Mouse (Mus musculus) lung, adult 2 months (tissue): Measurements from ENCODE around the gene Ltc4s. TPM values are rescaled to one million over a fixed set of nuclear protein-coding genes. Genes with fewer than 3 reads are reported as not detected.
A peak's percentile ranks its signal among the peaks of the same experiment; 100 is the strongest.

Experiments
- DNase-seq: peaks from one replicate; pipeline ENCODE4 v3.0.0; 2022
- H3K4me1 ChIP-seq: fragments of 200-500 bp; 2 replicates; pipeline ENCODE4 v1.6.1; 2011; ENCODE audit warnings: low read length; ENCODE audit not compliant: control insufficient read depth, insufficient read depth
- H3K4me3 ChIP-seq: fragments of 200-500 bp; replicated peaks from 2 replicates; pipeline ENCODE3; 2011; ENCODE audit warnings: low read depth, mild to moderate bottlenecking, control low read depth, low read length; ENCODE audit errors: extremely low read depth
- CTCF ChIP-seq: fragments of 200-500 bp; IDR thresholded peaks from 2 replicates; pipeline ENCODE4 v1.5.1; 2011; ENCODE audit warnings: mild to moderate bottlenecking, low read length, control low read depth; ENCODE audit not compliant: insufficient read depth
- POLR2A ChIP-seq: fragments of 200-500 bp; IDR thresholded peaks from 2 replicates; pipeline ENCODE4 v1.6.1; 2011; ENCODE audit warnings: low read depth, mild to moderate bottlenecking, control low read depth, low read length, borderline replicate concordance; ENCODE audit errors: extremely low read depth
- WGBS: fragments of 180-500 bp; shearing (Covaris S2); methylation state at CpG from one replicate; pipeline ENCODE4 v1.1.7; 2018; 5-methylcytosine and 5-hydroxymethylcytosine counted together
- polyA plus RNA-seq: library from polyadenylated mRNA; depleted of rRNA; stranded (reverse); fragments of >200 nt; gene quantifications from 2 replicates; pipeline ENCODE4 v1.2.3, GENCODE M21; 2012

Gene Ltc4s
- polyA plus RNA-seq, 1 experiment, result 106 TPM

- WGBS, result 88% methylated on average over 1 of the region's 1 CpGs
- TF ChIP-seq CTCF (no peak), POLR2A (no peak)
- no peak for DNase-seq
- H3K4me1 ChIP-seq, result no peaks in the 10 kb centered on the region
- H3K4me3 ChIP-seq, result no peak overlapping the region
Observed at GRCm38 (mm10) chr11:50269885-50270284, 31.5 kb upstream of the Ltc4s start.

- TF ChIP-seq POLR2A (no peak), CTCF (peak; percentile 45)
- Histone ChIP-seq H3K4me3 (no peak overlapping the region), H3K4me1 (no peaks in the 10 kb centered on the region)
- WGBS, result 60% methylated on average over 2 of the region's 2 CpGs
- DNase-seq, result no peak
Observed at GRCm38 (mm10) chr11:50269163-50269562, 30.7 kb upstream of the Ltc4s start.

GRCm38 (mm10) chr11:50266997-50267396 is 28.6 kb upstream of the Ltc4s start:
- no peak for DNase-seq
- Histone ChIP-seq H3K4me1 (no peaks in the 10 kb centered on the region), H3K4me3 (no peak overlapping the region)
- WGBS, result 98% methylated on average over 3 of the region's 3 CpGs
- TF ChIP-seq POLR2A, result no peak
- no peak for TF ChIP-seq CTCF

- 64% methylated on average over 8 of the region's 8 CpGs for WGBS
- no peak for DNase-seq
Observed at GRCm38 (mm10) chr11:50265931-50266330, 27.5 kb upstream of the Ltc4s start.

GRCm38 (mm10) chr11:50263198-50263597 is 24.8 kb upstream of the Ltc4s start:
- Histone ChIP-seq H3K4me1 (no peaks in the 10 kb centered on the region), H3K4me3 (no peak overlapping the region)
- DNase-seq, result no peak
- no peak for TF ChIP-seq POLR2A
- TF ChIP-seq CTCF, result no peak
- 86% methylated on average over 3 of the region's 3 CpGs for WGBS

More at GRCm38 (mm10) chr11:50265931-50266330, 27.5 kb upstream of the Ltc4s start:
- Histone ChIP-seq H3K4me1 (no peaks in the 10 kb centered on the region), H3K4me3 (no peak overlapping the region)
- TF ChIP-seq POLR2A (no peak), CTCF (no peak)

GRCm38 (mm10) chr11:50262020-50262419 is 23.6 kb upstream of the Ltc4s start:
- WGBS, result 68% methylated on average over 4 of the region's 4 CpGs
- DNase-seq, result no peak
- no peak for TF ChIP-seq POLR2A
- TF ChIP-seq CTCF, result peak; percentile 62
- no peaks in the 10 kb centered on the region for H3K4me1 ChIP-seq
- H3K4me3 ChIP-seq, result no peak overlapping the region

- no peak overlapping the region for H3K4me3 ChIP-seq
- no peaks in the 10 kb centered on the region for H3K4me1 ChIP-seq
- DNase-seq, result no peak
- TF ChIP-seq POLR2A (no peak), CTCF (no peak)
- 80% methylated on average over 7 of the region's 7 CpGs for WGBS
Observed at GRCm38 (mm10) chr11:50258310-50258709, 19.9 kb upstream of the Ltc4s start.

GRCm38 (mm10) chr11:50256615-50257014 is 18.2 kb upstream of the Ltc4s start:
- WGBS, result 73% methylated on average over 7 of the region's 7 CpGs
- Histone ChIP-seq H3K4me1 (no peaks in the 10 kb centered on the region), H3K4me3 (no peak overlapping the region)
- TF ChIP-seq POLR2A (no peak), CTCF (no peak)
- DNase-seq, result no peak

- Histone ChIP-seq H3K4me1 (no peaks in the 10 kb centered on the region), H3K4me3 (no peak overlapping the region)
- TF ChIP-seq POLR2A, result no peak
- 71% methylated on average over 12 of the region's 12 CpGs for WGBS
- no peak for DNase-seq
Observed at GRCm38 (mm10) chr11:50254010-50254580, 15.7 kb upstream of the Ltc4s start.

- TF ChIP-seq POLR2A, result no peak
- no peak for TF ChIP-seq CTCF
- Histone ChIP-seq H3K4me1 (no peaks in the 10 kb centered on the region), H3K4me3 (no peak overlapping the region)
- WGBS, result 55% methylated on average over 1 of the region's 1 CpGs
- no peak for DNase-seq
Observed at GRCm38 (mm10) chr11:50253393-50253792, 15.0 kb upstream of the Ltc4s start.
